Mouse (Mus musculus): ENCODE measurements at regions not wholly inside any gene's neighbourhood (a gene's known extent, or its start where the extent isn't known, plus 50 kb on each side); places are given as distances from the start of the nearest gene placed in this dataset.
"Not testable (repeated sequence)": the region's sequence is repeated elsewhere in the genome, so short reads cannot be mapped to it uniquely, and the experiment has no call there.

GRCm38 (mm10) chr3:3310811-3311210 is 2439.8 kb upstream of the Gm8797 start:
- Histone ChIP-seq H3K36me3 (replicated peaks in 1 of 2; ENCODE audit: control insufficient read depth in 1 of 2, insufficient read depth in 1 of 2, low read length in 1 of 2) (no peaks in the 10 kb centered on the region), H3K4me2 (ENCODE audit: insufficient read depth, low read depth, poor library complexity, severe bottlenecking) (no peak overlapping the region), H3K79me2 (replicated peaks; ENCODE audit: control insufficient read depth, extremely low read depth, insufficient read depth, poor library complexity, severe bottlenecking) (no peaks in the 10 kb centered on the region), H3K4me3 (replicated peaks in 1 of 3; ENCODE audit: low read depth in 2 of 3, low read length in 2 of 3, poor library complexity in 1 of 3) (no peak overlapping the region), H3K27me3 (replicated peaks) (no peaks in the 10 kb centered on the region), H3K4me1 (ENCODE audit: control insufficient read depth in 1 of 2, insufficient read depth in 2 of 2) (no peaks in the 10 kb centered on the region), H3K9me3 (replicated peaks; ENCODE audit: low read length) (peaks cover 10% of the 10 kb centered on the region), H3K9ac (ENCODE audit: insufficient read depth, low read depth) (no peak overlapping the region), H3K27ac (ENCODE audit: insufficient read depth, low read depth) (no peak overlapping the region)
- DNase-seq (ENCODE audit: extremely low read depth), result peak; percentile 38
- dilution Hi-C loops (cut with MboI; ENCODE audit: extremely low pct_ligation_motif_present, extremely low pct_unique_long_range_greater_than_20kb, low sequenced_read_pairs) (no loop called here), in situ Hi-C loops (cut with MboI; ENCODE audit: low pct_ligation_motif_present, low pct_unique_long_range_greater_than_20kb, low sequenced_read_pairs) (no loop called here)
- peak in 1 of 2 experiments; percentile 33; a peak in 3 of 4 replicates for TF ChIP-seq CTCF (conservative IDR thresholded peaks at IDR 0.05 in 1 of 2, IDR thresholded peaks at IDR 0.05 in 1 of 2; ENCODE audit: low read depth in 2 of 2, low read length in 2 of 2)
- TF ChIP-seq RAD21 (IDR thresholded peaks at IDR 0.05; ENCODE audit: low read depth, low read length), result peak; percentile 36
- no peak for TF ChIP-seq MEF2A (IDR thresholded peaks at IDR 0.05; ENCODE audit: borderline replicate concordance, low read depth, low read length)

GRCm38 (mm10) chr3:3349634-3350033 is 2401.0 kb upstream of the Gm8797 start:
- no peaks in the 10 kb centered on the region for H3K4me1 ChIP-seq (ENCODE audit: control insufficient read depth in 1 of 2, insufficient read depth in 2 of 2)
- no peak overlapping the region for H3K9ac ChIP-seq (ENCODE audit: insufficient read depth, low read depth)
- TF ChIP-seq MXI1 (IDR thresholded peaks at IDR 0.05; ENCODE audit: low read depth, low read length) (no peak), MEF2A (IDR thresholded peaks at IDR 0.05; ENCODE audit: borderline replicate concordance, low read depth, low read length) (no peak), IRF4 (IDR thresholded peaks at IDR 0.05; ENCODE audit: low read depth, low read length) (no peak), RAD21 (IDR thresholded peaks at IDR 0.05; ENCODE audit: low read depth, low read length) (no peak), ZC3H11A (IDR thresholded peaks at IDR 0.05; ENCODE audit: low read depth, low read length) (no peak), NRF1 (IDR thresholded peaks at IDR 0.05; ENCODE audit: low read depth, low read length) (no peak), JUND (conservative IDR thresholded peaks at IDR 0.05; ENCODE audit: low read depth, low read length) (no peak), ZMIZ1 (IDR thresholded peaks at IDR 0.05; ENCODE audit: low read depth, low read length) (no peak), PAX5 (IDR thresholded peaks at IDR 0.05; ENCODE audit: low read length) (no peak)
- H3K36me3 ChIP-seq (replicated peaks in 1 of 2; ENCODE audit: control insufficient read depth in 1 of 2, insufficient read depth in 1 of 2, low read length in 1 of 2), result no peaks in the 10 kb centered on the region
- H3K27me3 ChIP-seq (replicated peaks), result no peaks in the 10 kb centered on the region
- no peaks in the 10 kb centered on the region for H3K9me3 ChIP-seq (replicated peaks; ENCODE audit: low read length)
- H3K4me2 ChIP-seq (ENCODE audit: insufficient read depth, low read depth, poor library complexity, severe bottlenecking), result no peak overlapping the region
- dilution Hi-C loops (cut with MboI; ENCODE audit: extremely low pct_ligation_motif_present, extremely low pct_unique_long_range_greater_than_20kb, low sequenced_read_pairs), result no loop called here
- H3K4me3 ChIP-seq (replicated peaks in 1 of 3; ENCODE audit: low read depth in 2 of 3, low read length in 2 of 3, poor library complexity in 1 of 3), result no peak overlapping the region
- no peak overlapping the region for H3K27ac ChIP-seq (ENCODE audit: insufficient read depth, low read depth)
- no peak for DNase-seq (ENCODE audit: extremely low read depth)
- H3K79me2 ChIP-seq (replicated peaks; ENCODE audit: control insufficient read depth, extremely low read depth, insufficient read depth, poor library complexity, severe bottlenecking), result no peaks in the 10 kb centered on the region
- in situ Hi-C loops (cut with MboI; ENCODE audit: low pct_ligation_motif_present, low pct_unique_long_range_greater_than_20kb, low sequenced_read_pairs), result no loop called here

GRCm38 (mm10) chr3:3370859-3371258 is 2379.7 kb upstream of the Gm8797 start:
- not testable (repeated sequence) for DNase-seq (ENCODE audit: extremely low read depth)

More at GRCm38 (mm10) chr3:3370859-3371258, 2379.7 kb upstream of the Gm8797 start:
- H3K4me2 ChIP-seq (ENCODE audit: insufficient read depth, low read depth, poor library complexity, severe bottlenecking); H3K36me3 ChIP-seq (replicated peaks in 1 of 2; ENCODE audit: control insufficient read depth in 1 of 2, insufficient read depth in 1 of 2, low read length in 1 of 2); dilution Hi-C loops (cut with MboI; ENCODE audit: extremely low pct_ligation_motif_present, extremely low pct_unique_long_range_greater_than_20kb, low sequenced_read_pairs); H3K27me3 ChIP-seq (replicated peaks); in situ Hi-C loops (cut with MboI; ENCODE audit: low pct_ligation_motif_present, low pct_unique_long_range_greater_than_20kb, low sequenced_read_pairs); H3K79me2 ChIP-seq (replicated peaks; ENCODE audit: control insufficient read depth, extremely low read depth, insufficient read depth, poor library complexity, severe bottlenecking); H3K9ac ChIP-seq (ENCODE audit: insufficient read depth, low read depth); H3K4me3 ChIP-seq (replicated peaks in 1 of 3; ENCODE audit: low read depth in 2 of 3, low read length in 2 of 3, poor library complexity in 1 of 3); H3K9me3 ChIP-seq (replicated peaks; ENCODE audit: low read length); H3K4me1 ChIP-seq (ENCODE audit: control insufficient read depth in 1 of 2, insufficient read depth in 2 of 2); H3K27ac ChIP-seq (ENCODE audit: insufficient read depth, low read depth): not testable (repeated sequence)
